Mouse (Mus musculus) liver, embryonic 15.5 days (tissue): Measurements from ENCODE around the gene Ndst4. TPM values are rescaled to one million over a fixed set of nuclear protein-coding genes. Genes with fewer than 3 reads are reported as not detected.

Source experiments
- ATAC-seq: fragments of 200-750 bp; cut with Nextera tagmentation; 2 replicates; pipeline ENCODE4 v1.8.0; 2017; ENCODE audit warnings: moderate number of reproducible peaks, mild to moderate bottlenecking, moderate library complexity; ENCODE audit not compliant: insufficient read depth
- H3K27ac ChIP-seq: fragments of 300-500 bp; sonication (generic); replicated peaks from 2 replicates; pipeline ENCODE4 v1.5.1; 2015; ENCODE audit warnings: mild to moderate bottlenecking, inconsistent platforms
- H3K27me3 ChIP-seq: fragments of 300-500 bp; sonication (generic); 2 replicates; pipeline ENCODE4 v1.6.1; 2015; ENCODE audit warnings: mild to moderate bottlenecking, inconsistent platforms
- H3K36me3 ChIP-seq: fragments of 300-500 bp; sonication (generic); replicated peaks from 2 replicates; pipeline ENCODE4 v1.6.1; 2015; ENCODE audit warnings: moderate library complexity, mild to moderate bottlenecking, inconsistent platforms
- H3K4me1 ChIP-seq: fragments of 300-500 bp; sonication (generic); replicated peaks from 2 replicates; pipeline ENCODE4 v1.6.1; 2015; ENCODE audit warnings: inconsistent platforms
- H3K4me2 ChIP-seq: fragments of 300-500 bp; sonication (generic); 2 replicates; pipeline ENCODE4 v1.6.1; 2015; ENCODE audit warnings: moderate library complexity, mild to moderate bottlenecking, inconsistent platforms
- H3K4me3 ChIP-seq: fragments of 300-500 bp; sonication (generic); replicated peaks from 2 replicates; pipeline ENCODE4 v1.5.1; 2015; ENCODE audit warnings: mild to moderate bottlenecking, inconsistent platforms
- H3K9ac ChIP-seq: fragments of 300-500 bp; sonication (generic); 2 replicates; pipeline ENCODE4 v1.6.1; 2015; ENCODE audit warnings: moderate library complexity, mild to moderate bottlenecking, inconsistent platforms
- H3K9me3 ChIP-seq: fragments of 300-500 bp; sonication (generic); replicated peaks from 2 replicates; pipeline ENCODE4 v1.6.1; 2016; ENCODE audit warnings: inconsistent platforms
- whole genome bisulfite sequencing: fragments of 180-500 bp; shearing (Covaris S2); methylation state at CpG from one replicate; pipeline ENCODE4 v1.1.7; 2015; ENCODE audit warnings: mixed read lengths; ENCODE audit not compliant: insufficient replicate concordance; 5-methylcytosine and 5-hydroxymethylcytosine counted together
- polyA plus RNA-seq: library from polyadenylated mRNA; unstranded; fragments of >200 nt; fragmentation: Nextera tagmentation; extraction: Ambion mirVana; gene quantifications from 2 replicates; pipeline ENCODE4 v1.2.1, GENCODE M21; 2015

The Ndst4 gene
- polyA plus RNA-seq = not detected in 2 replicates

DNA sequence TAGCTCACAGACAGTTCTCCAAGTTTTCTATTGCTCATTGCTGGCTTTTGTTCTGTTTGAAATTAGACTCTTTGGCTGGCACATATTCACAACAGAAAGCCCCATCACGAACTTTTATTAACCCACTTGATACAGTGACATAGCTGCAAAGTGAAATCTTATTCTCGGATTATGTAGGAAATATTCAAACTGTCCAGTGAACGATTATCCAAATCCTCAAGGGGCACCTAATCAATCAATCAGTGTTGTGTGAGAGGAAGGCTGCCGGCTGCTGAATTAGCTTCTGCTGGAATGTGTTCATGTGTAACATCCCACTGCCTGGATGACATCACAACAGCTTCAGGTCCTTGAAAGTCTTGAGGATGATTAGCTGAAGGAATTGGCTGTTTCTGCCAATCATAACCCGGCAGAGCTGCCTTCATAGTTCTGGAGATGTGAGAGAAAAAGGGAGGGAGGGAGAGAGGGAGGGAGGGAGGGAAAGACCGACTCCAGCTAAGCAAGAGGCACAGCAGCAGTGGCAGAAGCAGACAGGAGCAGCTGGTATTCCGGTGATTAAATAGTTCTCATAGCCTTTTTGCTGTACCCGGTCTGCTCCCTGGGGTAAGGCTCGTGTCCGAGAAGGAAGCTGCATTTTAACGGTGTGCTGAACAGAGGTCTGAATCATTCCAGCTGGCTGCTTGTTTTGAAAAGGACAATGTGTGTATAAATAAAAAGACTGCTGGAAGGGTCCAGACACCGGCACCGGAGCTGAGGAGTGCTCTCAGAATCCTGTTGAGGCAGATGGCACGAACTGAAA is at the start of gene Ndst4:
TSS of gene Ndst4 (plus strand) at position 476 of the 796 bp plus-strand sequence.
- ATAC-seq = no peak
- 53% methylated on average over 14 of the region's 14 CpGs for WGBS
- Histone ChIP-seq H3K27ac (no peak within 1 kb of the TSS), H3K4me1 (no peaks in the 10 kb centered on the region), H3K4me2 (no peak within 1 kb of the TSS), H3K36me3 (no peaks in the 10 kb centered on the region), H3K9ac (no peak within 1 kb of the TSS), H3K27me3 (no peaks in the 10 kb centered on the region), H3K9me3 (no peaks in the 10 kb centered on the region), H3K4me3 (no peak within 1 kb of the TSS)

DNA sequence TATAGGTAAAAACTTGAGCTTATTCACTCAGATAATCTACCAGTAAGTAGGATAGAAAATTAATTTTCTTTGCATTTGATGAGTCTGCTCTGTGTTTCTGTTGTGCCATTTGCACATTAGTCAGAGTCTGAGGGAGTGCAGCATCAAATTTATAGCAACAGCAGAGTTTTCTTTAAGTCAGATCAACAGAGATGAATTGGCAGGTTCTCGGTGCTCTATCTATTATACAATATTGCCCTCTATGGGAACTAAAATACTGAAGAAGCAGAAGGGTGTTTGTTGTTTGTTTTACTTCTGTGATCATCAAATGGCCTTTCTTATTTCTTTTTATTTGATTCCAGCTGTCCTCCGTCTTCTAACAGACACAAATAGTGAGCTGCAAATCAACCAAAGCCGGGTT is 6.4 kb upstream of the Ndst4 start:
- no peak overlapping the region for H3K27ac ChIP-seq
- no peak for ATAC-seq
- H3K4me2 ChIP-seq = no peak overlapping the region
- H3K9ac ChIP-seq = no peak overlapping the region
- no peaks in the 10 kb centered on the region for H3K27me3 ChIP-seq
- 62% methylated on average over 3 of the region's 3 CpGs for WGBS
- no peaks in the 10 kb centered on the region for H3K4me1 ChIP-seq
- H3K36me3 ChIP-seq = no peaks in the 10 kb centered on the region
- H3K4me3 ChIP-seq = no peak overlapping the region
- no peaks in the 10 kb centered on the region for H3K9me3 ChIP-seq

DNA sequence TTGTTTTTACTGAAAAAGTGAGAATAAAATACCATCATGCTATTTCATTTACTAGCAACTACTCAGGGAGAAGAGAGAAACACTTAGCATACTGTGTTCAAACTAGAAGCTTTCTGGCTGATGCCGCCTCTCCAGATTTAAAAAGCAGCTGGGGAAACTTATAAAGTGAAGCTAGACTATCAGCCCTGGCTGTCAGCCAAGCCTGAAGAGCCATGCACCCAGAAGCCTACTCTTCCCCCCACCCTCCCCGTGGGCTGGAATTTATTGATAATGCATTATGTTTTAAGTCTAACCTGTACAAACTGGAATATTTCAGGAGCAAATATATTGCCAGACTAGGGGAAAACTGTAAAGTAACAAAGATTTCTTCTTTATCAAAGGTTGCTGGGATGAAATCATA is 2.6 kb downstream of the Ndst4 start:
- no peak for ATAC-seq
- no peak overlapping the region for H3K4me2 ChIP-seq
- no peaks in the 10 kb centered on the region for H3K27me3 ChIP-seq
- no peak overlapping the region for H3K4me3 ChIP-seq
- no peaks in the 10 kb centered on the region for H3K36me3 ChIP-seq
- no peak overlapping the region for H3K27ac ChIP-seq
- WGBS = 54% methylated on average over 2 of the region's 2 CpGs
- no peak overlapping the region for H3K9ac ChIP-seq
- no peaks in the 10 kb centered on the region for H3K4me1 ChIP-seq
- no peaks in the 10 kb centered on the region for H3K9me3 ChIP-seq

DNA sequence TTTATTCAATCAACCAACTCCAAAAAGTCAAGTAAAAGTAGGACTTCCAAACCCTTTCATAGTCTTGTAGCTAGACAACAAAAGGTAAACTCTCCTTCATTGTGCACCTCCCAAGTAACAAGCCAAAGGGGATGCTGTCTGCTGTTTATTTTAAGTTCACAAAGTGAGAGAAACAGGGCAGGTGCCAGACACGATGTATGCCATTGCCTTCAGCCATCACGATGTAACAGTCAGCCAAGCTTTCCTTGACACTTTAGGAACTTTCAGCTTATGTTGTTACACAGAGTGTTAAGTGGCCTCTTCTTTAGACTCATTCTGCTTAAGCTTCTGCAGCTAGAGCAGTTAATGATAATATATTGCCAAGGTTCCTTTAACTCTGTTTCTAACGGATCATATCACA is 3.1 kb downstream of the Ndst4 start:
- no peak overlapping the region for H3K4me3 ChIP-seq
- 55% methylated on average over 3 of the region's 3 CpGs for WGBS
- H3K27me3 ChIP-seq = no peaks in the 10 kb centered on the region

DNA sequence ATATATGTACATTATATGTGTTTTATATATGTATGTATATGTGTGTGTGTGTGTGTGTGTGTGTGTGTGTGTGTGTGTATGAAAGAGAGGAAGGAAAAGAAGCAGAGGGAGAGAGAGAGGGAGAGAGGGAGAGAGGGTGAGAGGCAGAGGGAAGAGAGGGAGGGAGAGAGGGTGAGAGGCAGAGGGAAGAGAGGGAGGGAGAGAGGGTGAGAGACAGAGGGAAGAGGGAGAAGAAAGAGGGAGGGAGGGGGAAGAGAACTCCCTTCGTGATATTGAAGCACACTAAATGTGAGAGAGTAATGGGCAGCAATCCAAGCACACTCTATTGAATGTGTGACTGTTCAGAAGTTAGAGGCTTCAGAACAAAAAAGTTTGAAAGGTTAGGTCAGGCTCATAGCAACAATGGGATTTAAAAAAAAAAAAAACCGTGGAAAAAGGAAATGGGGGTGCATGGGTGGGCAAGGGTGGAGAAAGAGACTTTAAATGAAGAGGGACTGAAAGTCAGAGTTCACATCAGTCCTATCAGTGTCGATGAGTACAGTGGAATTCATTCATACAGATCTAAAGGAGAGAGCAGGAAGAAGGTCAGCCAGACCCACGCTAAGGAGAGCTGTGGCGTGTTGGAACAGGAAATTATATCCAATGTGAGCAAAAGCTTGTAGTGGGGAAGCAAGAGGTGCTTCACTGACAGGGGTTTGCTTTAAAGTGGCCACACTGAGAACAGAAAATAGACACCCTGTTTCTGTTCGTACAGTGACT is 63.2 kb downstream of the Ndst4 start:
- no peaks in the 10 kb centered on the region for H3K4me1 ChIP-seq
- H3K9me3 ChIP-seq = no peaks in the 10 kb centered on the region
- no peak for ATAC-seq
- no peak overlapping the region for H3K27ac ChIP-seq
- no peaks in the 10 kb centered on the region for H3K27me3 ChIP-seq
- H3K36me3 ChIP-seq = no peaks in the 10 kb centered on the region
- no peak overlapping the region for H3K4me3 ChIP-seq
- 23% methylated on average over 6 of the region's 6 CpGs for WGBS
- no peak overlapping the region for H3K9ac ChIP-seq
- H3K4me2 ChIP-seq = no peak overlapping the region

More for the DNA sequence above, 3.1 kb downstream of the Ndst4 start:
- Histone ChIP-seq H3K9ac (no peak overlapping the region), H3K4me1 (no peaks in the 10 kb centered on the region), H3K27ac (no peak overlapping the region), H3K4me2 (no peak overlapping the region), H3K9me3 (no peaks in the 10 kb centered on the region), H3K36me3 (no peaks in the 10 kb centered on the region)
- ATAC-seq = no peak

DNA sequence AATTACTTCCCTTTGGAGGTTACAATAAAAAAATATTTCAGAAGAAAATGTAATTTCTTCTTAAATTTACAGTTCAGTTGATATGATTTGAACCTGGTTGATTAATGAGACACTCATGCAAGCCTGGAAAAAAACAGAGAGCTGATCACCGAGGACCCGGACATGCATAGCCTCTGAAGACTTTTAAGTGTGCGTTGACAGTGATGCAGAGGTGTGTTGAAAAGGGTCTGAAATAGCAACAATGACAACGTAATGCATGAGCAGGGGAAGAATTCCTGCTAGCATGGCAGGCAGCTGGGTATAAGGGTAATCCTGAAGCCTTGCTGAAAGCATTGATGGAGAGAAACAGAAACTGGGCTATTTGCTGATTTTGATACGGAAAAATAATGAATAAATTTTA is 106.2 kb downstream of the Ndst4 start:
- Histone ChIP-seq H3K9ac (no peak overlapping the region), H3K27ac (no peak overlapping the region), H3K36me3 (no peaks in the 10 kb centered on the region), H3K27me3 (no peaks in the 10 kb centered on the region), H3K4me2 (no peak overlapping the region), H3K9me3 (no peaks in the 10 kb centered on the region), H3K4me1 (no peaks in the 10 kb centered on the region), H3K4me3 (no peak overlapping the region)
- no peak for ATAC-seq
- 64% methylated on average over 5 of the region's 5 CpGs for WGBS

DNA sequence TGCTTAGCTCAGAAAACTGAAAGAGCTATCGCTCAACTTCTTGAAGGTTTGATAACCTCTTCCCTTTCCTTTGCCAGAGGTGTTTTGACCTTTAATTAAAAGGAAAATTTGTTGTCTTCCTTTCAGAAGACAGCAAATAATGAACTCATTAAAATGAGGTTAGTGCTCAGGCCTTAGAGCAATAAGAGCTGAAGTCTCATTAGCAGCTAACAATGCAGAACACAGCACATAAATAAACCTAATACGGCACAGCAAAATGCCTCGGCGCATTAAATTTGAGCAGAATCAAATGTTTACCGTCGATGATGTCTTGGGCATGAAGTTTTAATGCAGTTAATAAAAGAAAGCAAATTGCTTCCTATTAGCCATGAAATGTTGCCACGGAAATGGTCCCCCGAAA is 129.5 kb downstream of the Ndst4 start:
- ATAC-seq = no peak
- H3K36me3 ChIP-seq = no peaks in the 10 kb centered on the region
- no peaks in the 10 kb centered on the region for H3K4me1 ChIP-seq
- H3K4me2 ChIP-seq = no peak overlapping the region
- H3K9me3 ChIP-seq = no peaks in the 10 kb centered on the region
- no peak overlapping the region for H3K9ac ChIP-seq
- H3K27me3 ChIP-seq = no peaks in the 10 kb centered on the region
- H3K27ac ChIP-seq = no peak overlapping the region
- H3K4me3 ChIP-seq = no peak overlapping the region
- 76% methylated on average over 8 of the region's 8 CpGs for WGBS

DNA sequence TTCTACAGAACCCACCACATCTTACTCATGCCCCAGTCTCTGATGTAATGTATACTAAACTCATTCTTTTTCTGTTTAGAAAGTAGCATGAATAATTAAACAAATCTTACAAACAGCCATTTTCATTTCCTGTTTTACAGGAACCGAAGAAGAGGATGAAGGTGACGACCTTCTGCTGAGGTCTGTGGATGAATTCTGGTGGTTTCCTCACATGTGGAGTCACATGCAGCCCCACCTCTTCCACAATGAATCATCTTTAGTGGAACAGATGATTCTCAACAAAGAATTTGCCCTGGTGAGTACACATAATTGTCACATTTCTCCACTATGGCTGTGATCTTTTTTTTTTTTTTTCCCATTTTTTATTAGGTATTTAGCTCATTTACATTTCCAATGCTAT is 166.7 kb downstream of the Ndst4 start:
- Histone ChIP-seq H3K9ac (no peak overlapping the region), H3K27ac (no peak overlapping the region), H3K4me3 (no peak overlapping the region), H3K27me3 (no peaks in the 10 kb centered on the region), H3K4me2 (no peak overlapping the region), H3K4me1 (no peaks in the 10 kb centered on the region), H3K36me3 (no peaks in the 10 kb centered on the region), H3K9me3 (no peaks in the 10 kb centered on the region)
- WGBS = 48% methylated on average over 2 of the region's 2 CpGs
- no peak for ATAC-seq

DNA sequence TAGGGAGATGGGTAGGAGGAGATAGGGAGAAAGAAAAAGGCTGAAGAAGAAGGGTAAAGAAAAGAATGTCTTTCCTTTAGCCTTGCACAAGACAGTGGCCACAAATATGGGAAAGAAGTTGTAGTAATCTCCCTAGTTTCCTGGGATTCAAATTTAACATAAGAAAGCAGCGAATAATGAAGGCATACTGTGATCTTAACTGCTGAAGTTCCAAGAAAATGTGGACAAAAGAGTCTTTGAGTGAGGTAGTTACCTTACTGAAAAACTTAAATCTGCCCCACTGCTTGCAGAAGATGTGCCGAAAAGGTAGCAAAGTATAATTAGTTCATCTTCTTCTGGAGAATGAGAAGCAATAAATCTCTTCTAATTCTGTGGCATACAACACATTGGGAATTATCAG is 228.4 kb downstream of the Ndst4 start:
- no peak for ATAC-seq
- Histone ChIP-seq H3K4me1 (no peaks in the 10 kb centered on the region), H3K27me3 (no peaks in the 10 kb centered on the region), H3K9ac (no peak overlapping the region), H3K9me3 (no peaks in the 10 kb centered on the region), H3K36me3 (no peaks in the 10 kb centered on the region), H3K27ac (no peak overlapping the region), H3K4me3 (no peak overlapping the region), H3K4me2 (no peak overlapping the region)
- WGBS = 41% methylated on average over 2 of the region's 2 CpGs

DNA sequence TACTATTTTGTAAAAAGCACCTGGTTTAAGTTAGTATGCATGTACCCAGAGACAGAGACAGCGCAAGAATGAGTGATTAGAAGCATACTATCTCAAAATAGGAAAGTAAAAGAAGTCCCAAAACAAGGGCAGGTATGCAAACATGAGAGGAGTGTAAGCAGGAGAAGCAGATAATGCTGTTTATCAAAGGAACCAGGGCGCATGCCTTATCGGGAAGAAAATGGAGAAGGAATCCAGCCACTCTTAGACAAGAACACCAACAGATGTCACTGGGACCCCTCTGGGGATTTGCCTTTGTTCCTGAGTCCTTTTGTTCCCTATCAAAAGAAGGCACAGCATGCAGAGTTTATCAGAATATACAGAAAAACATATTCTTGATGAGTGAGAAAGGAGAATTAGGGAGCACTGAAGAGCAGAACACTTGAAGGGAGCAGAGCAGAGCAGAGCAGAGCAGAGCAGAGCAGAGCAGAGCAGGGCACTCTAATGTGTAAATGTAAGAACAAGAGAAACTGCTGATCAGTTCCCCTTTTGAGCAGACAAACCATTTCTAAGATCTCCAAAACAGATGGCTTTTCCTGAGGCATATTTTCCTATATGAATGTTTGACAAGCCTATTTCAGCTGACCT is 251.2 kb downstream of the Ndst4 start:
- no peak overlapping the region for H3K27ac ChIP-seq
- no peaks in the 10 kb centered on the region for H3K27me3 ChIP-seq
- no peak overlapping the region for H3K4me2 ChIP-seq
- ATAC-seq = no peak
- H3K9me3 ChIP-seq = no peaks in the 10 kb centered on the region
- no peaks in the 10 kb centered on the region for H3K36me3 ChIP-seq
- no peak overlapping the region for H3K9ac ChIP-seq
- 34% methylated on average over 3 of the region's 3 CpGs for WGBS
- no peak overlapping the region for H3K4me3 ChIP-seq
- H3K4me1 ChIP-seq = no peaks in the 10 kb centered on the region

DNA sequence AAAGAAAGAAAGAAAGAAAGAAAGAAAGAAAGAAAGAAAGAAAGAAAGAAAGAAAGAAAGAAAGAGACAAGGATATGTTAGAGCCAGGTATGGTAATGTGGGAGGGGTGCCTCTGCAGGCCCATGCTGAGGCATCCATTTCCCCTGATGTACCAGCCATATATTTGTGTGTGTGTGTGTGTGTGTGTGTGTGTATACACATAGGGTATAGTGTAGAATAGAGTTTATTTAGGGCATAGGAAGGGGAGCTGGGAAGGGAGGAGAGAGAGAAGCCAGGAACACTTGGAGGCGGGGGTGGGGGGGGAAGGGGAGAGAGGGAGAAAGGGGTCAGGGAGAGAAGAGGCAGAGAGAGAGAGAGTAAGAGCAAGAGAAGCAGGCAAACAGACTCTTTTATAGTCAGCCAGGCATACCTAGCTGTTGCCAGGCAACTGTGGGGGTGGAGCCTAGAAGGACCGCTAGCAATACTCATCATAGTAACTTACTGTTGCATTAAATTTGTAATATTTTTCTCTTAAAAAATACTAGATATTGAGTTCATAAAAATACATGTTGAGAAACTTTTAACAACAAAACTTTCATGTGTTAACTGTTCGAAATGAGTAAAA is 256.3 kb downstream of the Ndst4 start:
- no peak for ATAC-seq
- Histone ChIP-seq H3K4me1 (no peaks in the 10 kb centered on the region), H3K4me2 (no peak overlapping the region), H3K27ac (no peak overlapping the region), H3K9me3 (no peaks in the 10 kb centered on the region), H3K27me3 (no peaks in the 10 kb centered on the region), H3K36me3 (no peaks in the 10 kb centered on the region), H3K9ac (no peak overlapping the region), H3K4me3 (no peak overlapping the region)
- 50% methylated on average over 3 of the region's 3 CpGs for WGBS
